ENCODE assay signal across 11 mouse cellular contexts in the genomic region with DNA sequence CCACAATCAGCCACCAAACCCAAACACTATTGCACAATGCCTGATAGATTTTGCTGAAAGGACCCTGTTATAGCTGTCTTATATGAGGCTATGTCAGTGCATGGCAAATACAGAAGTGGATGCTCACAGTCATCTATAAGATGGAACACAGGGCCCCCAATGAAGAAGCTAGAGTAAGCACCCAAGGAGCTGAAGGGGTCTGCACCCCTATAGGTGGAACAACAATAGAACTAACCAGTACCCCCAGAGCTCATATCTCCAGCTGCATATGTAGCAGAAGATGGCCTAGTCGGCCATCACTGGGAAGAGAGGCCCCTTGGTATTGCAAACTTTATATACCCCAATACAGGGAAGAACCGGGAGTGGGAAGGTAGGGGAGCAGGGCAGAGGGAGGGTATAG. TPM values are rescaled to one million over a fixed set of nuclear protein-coding genes. Genes with fewer than 3 reads are reported as not detected.
DNase-seq lines count a peak whose midpoint lies in the region; ATAC-seq and TF ChIP-seq lines count a peak whose summit lies in the region.
"Not testable (repeated sequence)": the region's sequence is repeated elsewhere in the genome, so short reads cannot be mapped to it uniquely, and the experiment has no call there.
"Had no signal": no experiment of that assay in that cellular context is flagged by ENCODE, and none has a peak within 500 bp of the region (broad histone marks: within the 10 kb centered on the region; RNA-seq: fewer than 3 reads in every experiment).

No protein-coding gene starts in this region.

- peak overlapping the region; percentile 49; the same call in 1 of the 2 replicates for H3K4me2 ChIP-seq in forebrain, embryonic 11.5 days (ENCODE audit: low read depth, low read length, severe bottlenecking)
- peak overlapping the region; percentile 81 for H3K4me2 ChIP-seq in heart, embryonic 12.5 days
- peak overlapping the region; percentile 65 for H3K4me2 ChIP-seq in hindbrain, postnatal 0 days (ENCODE audit: low read depth, low read length)
- peak overlapping the region; percentile 75 for H3K4me2 ChIP-seq in liver, postnatal 0 days (ENCODE audit: low read depth, low read length)
- peak overlapping the region; percentile 52 for H3K4me2 ChIP-seq in midbrain, embryonic 15.5 days

- not testable (repeated sequence) for TF ChIP-seq POLR2A in testis, adult 2 months (IDR thresholded peaks at IDR 0.05; ENCODE audit: control insufficient read depth, low read depth, low read length)

- H3K9ac ChIP-seq in forebrain, embryonic 11.5 days (ENCODE audit: low read length); hindbrain, postnatal 0 days (replicated peaks; ENCODE audit: low read length); liver, postnatal 0 days (replicated peaks): not testable (repeated sequence)
- peak overlapping the region; percentile 66 for H3K9ac ChIP-seq in heart, embryonic 12.5 days
- peak overlapping the region; percentile 11; the same call in 1 of the 2 replicates for H3K9ac ChIP-seq in midbrain, embryonic 15.5 days

- not testable (repeated sequence) for H3K27ac ChIP-seq in forebrain, embryonic 11.5 days (ENCODE audit: low read depth, low read length); heart, embryonic 12.5 days (ENCODE audit: poor library complexity, severe bottlenecking); hindbrain, postnatal 0 days; liver, postnatal 0 days (ENCODE audit: low read depth); midbrain, embryonic 15.5 days; testis, adult 2 months (ENCODE audit: control insufficient read depth, insufficient read depth, low read depth, low read length)
- peak overlapping the region; percentile 100; the same call in 1 of the 2 replicates for H3K27ac ChIP-seq in left cerebral cortex, adult 2 months

- not testable (repeated sequence) for H3K36me3 ChIP-seq in forebrain, embryonic 11.5 days (ENCODE audit: control insufficient read depth, insufficient read depth, low read length); heart, embryonic 12.5 days; hindbrain, postnatal 0 days (ENCODE audit: insufficient read depth, low read length); liver, postnatal 0 days (replicated peaks; ENCODE audit: insufficient read depth, low read length); midbrain, embryonic 15.5 days (replicated peaks); testis, adult 2 months (ENCODE audit: control insufficient read depth, insufficient read depth, low read length)

- intact Hi-C loops in left cerebral cortex, adult 2 months (cut with DNase I), result not testable (repeated sequence)

- peak; percentile 29 for DNase-seq in cerebellum, adult 8-10 months
- not testable (repeated sequence) for DNase-seq in forebrain, embryonic 11.5 days (ENCODE audit: low spot score); hindbrain, postnatal 0 days (ENCODE audit: low spot score); left cerebral cortex, adult 2 months (ENCODE audit: extremely low spot score in 1 of 2, low spot score in 2 of 2); liver, postnatal 0 days

- not testable (repeated sequence) for H3K9me3 ChIP-seq in forebrain, embryonic 11.5 days (ENCODE audit: control insufficient read depth, low read length); heart, embryonic 12.5 days (replicated peaks); hindbrain, postnatal 0 days (ENCODE audit: low read length); liver, postnatal 0 days (ENCODE audit: low read length); midbrain, embryonic 15.5 days

- not testable (repeated sequence) for TF ChIP-seq EP300 in liver, postnatal 0 days (IDR thresholded peaks at IDR 0.05; ENCODE audit: low read depth)

- TF ChIP-seq CTCF in hindbrain, postnatal 0 days (IDR thresholded peaks at IDR 0.05; ENCODE audit: low read depth); left cerebral cortex, adult 2 months (IDR thresholded peaks at IDR 0.05); liver, postnatal 0 days (IDR thresholded peaks at IDR 0.05; ENCODE audit: low read depth); testis, adult 2 months (IDR thresholded peaks at IDR 0.05; ENCODE audit: control insufficient read depth, insufficient read depth, insufficient replicate concordance, low read depth, low read length): not testable (repeated sequence)

- peak overlapping the region; percentile 74 for H3K4me3 ChIP-seq in forebrain, embryonic 11.5 days (ENCODE audit: low read depth, low read length)
- peak overlapping the region; percentile 90 for H3K4me3 ChIP-seq in heart, embryonic 12.5 days
- peak overlapping the region; percentile 56 for H3K4me3 ChIP-seq in hindbrain, postnatal 0 days (ENCODE audit: low read length)
- H3K4me3 ChIP-seq in left cerebral cortex, adult 2 months, result peak overlapping the region; percentile 81
- peak overlapping the region; percentile 78 for H3K4me3 ChIP-seq in liver, postnatal 0 days (ENCODE audit: low read depth, low read length)
- H3K4me3 ChIP-seq in midbrain, embryonic 15.5 days, result peak overlapping the region; percentile 99
- peak overlapping the region; percentile 21; the same call in 1 of the 2 replicates for H3K4me3 ChIP-seq in testis, adult 2 months (ENCODE audit: control insufficient read depth, low read depth, low read length)

- not testable (repeated sequence) for ATAC-seq in forebrain, embryonic 11.5 days (replicated peaks; ENCODE audit: low FRiP score); heart, embryonic 12.5 days (ENCODE audit: insufficient number of reproducible peaks, low FRiP score); hindbrain, postnatal 0 days; liver, postnatal 0 days
- ATAC-seq in midbrain, embryonic 15.5 days (replicated peaks), result 0 out of 2 replicates have a peak, but pooled peaks have one; percentile 13

- 4% methylated on average over 2 of the region's 2 CpGs for WGBS in forebrain, embryonic 11.5 days
- 7% methylated on average over 2 of the region's 2 CpGs for WGBS in heart, embryonic 12.5 days
- 0% methylated on average over 2 of the region's 2 CpGs for WGBS in hindbrain, postnatal 0 days
- WGBS in liver, postnatal 0 days (ENCODE audit: insufficient replicate concordance), result 0% methylated on average over 2 of the region's 2 CpGs
- 1% methylated on average over 2 of the region's 2 CpGs for WGBS in midbrain, embryonic 15.5 days

- not testable (repeated sequence) for H3K4me1 ChIP-seq in forebrain, embryonic 11.5 days (replicated peaks; ENCODE audit: control insufficient read depth, insufficient read depth, low read length); heart, embryonic 12.5 days (replicated peaks); hindbrain, postnatal 0 days (ENCODE audit: insufficient read depth, low read length); liver, postnatal 0 days (ENCODE audit: insufficient read depth); midbrain, embryonic 15.5 days; testis, adult 2 months (ENCODE audit: control insufficient read depth, insufficient read depth, low read length)

- not testable (repeated sequence) for H3K27me3 ChIP-seq in forebrain, embryonic 11.5 days (ENCODE audit: control insufficient read depth, insufficient read depth, low read length); heart, embryonic 12.5 days (replicated peaks); hindbrain, postnatal 0 days (ENCODE audit: insufficient read depth, low read length); liver, postnatal 0 days (ENCODE audit: insufficient read depth, low read length); midbrain, embryonic 15.5 days (replicated peaks); testis, adult 2 months (ENCODE audit: control insufficient read depth, insufficient read depth, low read length)

RNA-seq across cellular contexts. Expression of gene Pum2, which starts 33.7 kb away (rescaled TPM):
- polyA plus RNA-seq in forebrain, embryonic 11.5 days (2014; fragmentation: Nextera tagmentation; extraction: Ambion mirVana), result 101 and 106 TPM in 2 replicates
- polyA plus RNA-seq in heart, embryonic 12.5 days (2016; fragmentation: Nextera tagmentation; extraction: Ambion mirVana), result 35.8 and 37.3 TPM in 2 replicates
- 118 and 133 TPM in 2 replicates for total RNA-seq in hindbrain, postnatal 0 days (2014; rRNA removed)
- 31.1 and 34.5 TPM in 2 replicates for polyA plus RNA-seq in hindbrain, postnatal 0 days (2015; fragmentation: Nextera tagmentation; extraction: Ambion mirVana)
- total RNA-seq in left cerebral cortex, adult 2 months (2021), result 100 to 1,000 TPM; 193 to 209 TPM
- polyA plus RNA-seq in liver, postnatal 0 days (2015; fragmentation: Nextera tagmentation; extraction: Ambion mirVana), result 11.7 and 11.9 TPM in 2 replicates
- polyA plus RNA-seq in midbrain, embryonic 15.5 days (2015; fragmentation: Nextera tagmentation; extraction: Ambion mirVana), result 50.0 and 51.1 TPM in 2 replicates
- polyA plus RNA-seq in testis, adult 2 months (2012; rRNA removed), result 29.4 and 32.2 TPM in 2 replicates

RNA-seq across cellular contexts. Expression of gene Slc7a15, which starts 41.3 kb away (rescaled TPM):
- polyA plus RNA-seq in forebrain, embryonic 11.5 days (2014; fragmentation: Nextera tagmentation; extraction: Ambion mirVana), result not detected in 2 replicates
- polyA plus RNA-seq in heart, embryonic 12.5 days (2016; fragmentation: Nextera tagmentation; extraction: Ambion mirVana), result not detected in 2 replicates
- total RNA-seq in hindbrain, postnatal 0 days (2014; rRNA removed), result not detected in 2 replicates
- polyA plus RNA-seq in hindbrain, postnatal 0 days (2015; fragmentation: Nextera tagmentation; extraction: Ambion mirVana), result 0.09 TPM in 1 of 2 replicates, not detected in the other
- total RNA-seq in left cerebral cortex, adult 2 months (2021), result not detected
- 0.39 and 0.49 TPM in 2 replicates for polyA plus RNA-seq in liver, postnatal 0 days (2015; fragmentation: Nextera tagmentation; extraction: Ambion mirVana)
- not detected in 2 replicates for polyA plus RNA-seq in midbrain, embryonic 15.5 days (2015; fragmentation: Nextera tagmentation; extraction: Ambion mirVana)
- 0.84 and 14.4 TPM in 2 replicates for polyA plus RNA-seq in testis, adult 2 months (2012; rRNA removed)
- total RNA-seq: granulocyte monocyte progenitor cell, adult 5-6 weeks; layer of hippocampus, postnatal 10 days had no signal
- polyA plus RNA-seq: brain, embryonic 14.5 days had no signal

Comparison
In these comparisons a context has a peak if more than half of its experiments do, and no peak if none do; other contexts are left out.
1. H3K4me3 ChIP-seq: peak in every context shown above with its lines; median percentile 99 in midbrain, embryonic 15.5 days; 90 in heart, embryonic 12.5 days; 81 in left cerebral cortex, adult 2 months; 78 in liver, postnatal 0 days; 74 in forebrain, embryonic 11.5 days; 56 in hindbrain, postnatal 0 days; 21 in testis, adult 2 months.